Mouse (Mus musculus): ENCODE data around the gene Cdh18. TPM values are rescaled to one million over a fixed set of nuclear protein-coding genes. Genes with fewer than 3 reads are reported as not detected.

Gene Cdh18
- total and polyA plus RNA-seq, 3 experiments: not detected

DNA sequence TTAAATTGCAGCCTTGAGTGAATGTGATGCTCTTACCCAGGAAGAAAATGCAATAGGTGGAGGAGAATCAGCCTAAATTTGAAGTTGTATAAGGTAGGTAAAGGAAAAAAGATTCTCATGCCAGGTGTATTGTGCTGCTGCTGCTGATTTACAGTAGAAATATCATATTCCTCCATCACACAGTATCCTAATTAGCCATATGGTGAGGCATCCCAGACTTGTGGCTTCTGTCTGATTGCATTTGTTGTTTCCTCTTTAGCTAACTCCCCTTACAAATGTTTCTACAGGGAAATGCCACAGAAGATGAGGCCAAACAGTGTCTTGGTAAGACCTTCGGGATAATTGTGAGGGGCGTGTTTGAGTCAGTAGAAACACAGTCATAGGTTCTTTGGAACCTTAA is 802.3 kb downstream of the Cdh18 start:
- Histone ChIP-seq H3K27me3 (ENCODE audit: control insufficient read depth in 1 of 2, insufficient read depth in 2 of 2, low read length in 2 of 2) (no peaks in the 10 kb centered on the region), H3K27ac (ENCODE audit: control insufficient read depth, low read depth, low read length) (no peak overlapping the region), H3K36me3 (ENCODE audit: control insufficient read depth in 1 of 2, insufficient read depth in 2 of 2, low read length in 2 of 2) (no peaks in the 10 kb centered on the region), H3K79me2 (ENCODE audit: control insufficient read depth, insufficient read depth, low read length, poor library complexity) (no peaks in the 10 kb centered on the region), H3K4me1 (ENCODE audit: control insufficient read depth in 1 of 2, insufficient read depth in 2 of 2, low read length in 2 of 2) (no peaks in the 10 kb centered on the region), H3K9ac (ENCODE audit: control insufficient read depth, low read depth, low read length, poor library complexity, severe bottlenecking) (no peak overlapping the region), H3K9me3 (replicated peaks; ENCODE audit: insufficient read depth, low read length) (no peaks in the 10 kb centered on the region), H3K4me3 (ENCODE audit: control insufficient read depth in 1 of 2, insufficient read depth in 1 of 2, low read depth in 2 of 2, low read length in 2 of 2) (no peak overlapping the region)
- DNase-seq (ENCODE audit: low read depth, low spot score): no peak
- TF ChIP-seq USF2 (IDR thresholded peaks at IDR 0.05; ENCODE audit: borderline replicate concordance in 1 of 2, insufficient read depth in 1 of 2, low read depth in 1 of 2, low read length in 2 of 2): no peak
- TF ChIP-seq MXI1 (IDR thresholded peaks at IDR 0.05; ENCODE audit: low read depth, low read length): no peak
- TF ChIP-seq MYB (IDR thresholded peaks at IDR 0.05; ENCODE audit: low read depth, low read length): no peak
- no peak for TF ChIP-seq POLR2AphosphoS2 (IDR thresholded peaks at IDR 0.05; ENCODE audit: low read length)
- no peak for TF ChIP-seq JUND (IDR thresholded peaks at IDR 0.05; ENCODE audit: low read depth, low read length)
- TF ChIP-seq TAL1 (IDR thresholded peaks at IDR 0.05; ENCODE audit: low read length): no peak
- TF ChIP-seq MAX (IDR thresholded peaks at IDR 0.05; ENCODE audit: low read length): no peak
- TF ChIP-seq HCFC1 (IDR thresholded peaks at IDR 0.05; ENCODE audit: low read depth, low read length): no peak
- no peak for TF ChIP-seq UBTF (IDR thresholded peaks at IDR 0.05; ENCODE audit: borderline replicate concordance, insufficient read depth, low read depth, low read length)
- no peak for TF ChIP-seq POLR2AphosphoS5 (IDR thresholded peaks at IDR 0.05; ENCODE audit: borderline replicate concordance, low read depth, low read length)
- TF ChIP-seq ZNF384 (IDR thresholded peaks at IDR 0.05; ENCODE audit: low read depth, low read length): no peak
- no peak for TF ChIP-seq CHD1 (IDR thresholded peaks at IDR 0.05; ENCODE audit: low read depth, low read length)
- no peak for TF ChIP-seq POLR2A (IDR thresholded peaks at IDR 0.05; ENCODE audit: control insufficient read depth in 1 of 2, insufficient read depth in 1 of 2, low read depth in 1 of 2, low read length in 2 of 2, poor library complexity in 1 of 2)
- no peak for TF ChIP-seq NELFE (IDR thresholded peaks at IDR 0.05; ENCODE audit: low read depth, low read length)

DNA sequence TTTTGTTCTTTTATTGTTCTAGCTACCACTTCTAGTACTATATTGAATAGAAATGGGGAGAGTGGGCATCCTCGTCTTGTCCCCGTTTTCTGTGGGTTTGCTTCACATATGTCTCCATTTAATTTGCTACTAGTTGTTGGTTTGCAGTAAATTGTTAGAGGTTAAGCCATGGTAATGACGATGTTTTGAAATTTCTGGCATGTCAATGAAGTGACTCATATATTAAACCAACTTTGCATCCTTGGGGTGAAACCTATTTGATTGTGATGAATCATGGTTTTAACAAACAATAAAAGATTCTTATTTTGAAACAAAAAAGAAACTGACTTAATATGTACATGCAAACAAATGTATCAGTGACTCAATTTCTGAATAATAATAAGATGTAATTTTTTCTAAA is 817.5 kb downstream of the Cdh18 start:
- TF ChIP-seq POLR2A (IDR thresholded peaks at IDR 0.05; ENCODE audit: control insufficient read depth in 1 of 2, insufficient read depth in 1 of 2, low read depth in 1 of 2, low read length in 2 of 2, poor library complexity in 1 of 2) (no peak), TBP (IDR thresholded peaks at IDR 0.05; ENCODE audit: low read depth, low read length) (no peak), ZMIZ1 (IDR thresholded peaks at IDR 0.05; ENCODE audit: low read depth, low read length) (no peak), EP300 (IDR thresholded peaks at IDR 0.05; ENCODE audit: low read depth in 1 of 2, low read length in 2 of 2) (no peak), CHD1 (IDR thresholded peaks at IDR 0.05; ENCODE audit: low read depth, low read length) (no peak), ELF1 (IDR thresholded peaks at IDR 0.05; ENCODE audit: low read depth, low read length) (no peak), UBTF (IDR thresholded peaks at IDR 0.05; ENCODE audit: borderline replicate concordance, insufficient read depth, low read depth, low read length) (no peak), NELFE (IDR thresholded peaks at IDR 0.05; ENCODE audit: low read depth, low read length) (no peak)
- H3K27me3 ChIP-seq (ENCODE audit: control insufficient read depth in 1 of 2, insufficient read depth in 2 of 2, low read length in 2 of 2): no peaks in the 10 kb centered on the region
- H3K36me3 ChIP-seq (ENCODE audit: control insufficient read depth in 1 of 2, insufficient read depth in 2 of 2, low read length in 2 of 2): no peaks in the 10 kb centered on the region
- no peaks in the 10 kb centered on the region for H3K79me2 ChIP-seq (ENCODE audit: control insufficient read depth, insufficient read depth, low read length, poor library complexity)
- no peak overlapping the region for H3K27ac ChIP-seq (ENCODE audit: control insufficient read depth, low read depth, low read length)
- no peaks in the 10 kb centered on the region for H3K9me3 ChIP-seq (replicated peaks; ENCODE audit: insufficient read depth, low read length)
- no peak overlapping the region for H3K4me3 ChIP-seq (ENCODE audit: control insufficient read depth in 1 of 2, insufficient read depth in 1 of 2, low read depth in 2 of 2, low read length in 2 of 2)
- no peaks in the 10 kb centered on the region for H3K4me1 ChIP-seq (ENCODE audit: control insufficient read depth in 1 of 2, insufficient read depth in 2 of 2, low read length in 2 of 2)
- no peak overlapping the region for H3K9ac ChIP-seq (ENCODE audit: control insufficient read depth, low read depth, low read length, poor library complexity, severe bottlenecking)
- no peak for DNase-seq (ENCODE audit: low read depth, low spot score)
